Mouse (Mus musculus) lung, postnatal 25 days (tissue): ENCODE measurements around the gene Mturn.

ENCODE experiments used
- DNase-seq: peaks from one replicate; pipeline ENCODE4 v3.0.0; 2022; ENCODE audit warnings: low spot score

Gene Mturn

DNA sequence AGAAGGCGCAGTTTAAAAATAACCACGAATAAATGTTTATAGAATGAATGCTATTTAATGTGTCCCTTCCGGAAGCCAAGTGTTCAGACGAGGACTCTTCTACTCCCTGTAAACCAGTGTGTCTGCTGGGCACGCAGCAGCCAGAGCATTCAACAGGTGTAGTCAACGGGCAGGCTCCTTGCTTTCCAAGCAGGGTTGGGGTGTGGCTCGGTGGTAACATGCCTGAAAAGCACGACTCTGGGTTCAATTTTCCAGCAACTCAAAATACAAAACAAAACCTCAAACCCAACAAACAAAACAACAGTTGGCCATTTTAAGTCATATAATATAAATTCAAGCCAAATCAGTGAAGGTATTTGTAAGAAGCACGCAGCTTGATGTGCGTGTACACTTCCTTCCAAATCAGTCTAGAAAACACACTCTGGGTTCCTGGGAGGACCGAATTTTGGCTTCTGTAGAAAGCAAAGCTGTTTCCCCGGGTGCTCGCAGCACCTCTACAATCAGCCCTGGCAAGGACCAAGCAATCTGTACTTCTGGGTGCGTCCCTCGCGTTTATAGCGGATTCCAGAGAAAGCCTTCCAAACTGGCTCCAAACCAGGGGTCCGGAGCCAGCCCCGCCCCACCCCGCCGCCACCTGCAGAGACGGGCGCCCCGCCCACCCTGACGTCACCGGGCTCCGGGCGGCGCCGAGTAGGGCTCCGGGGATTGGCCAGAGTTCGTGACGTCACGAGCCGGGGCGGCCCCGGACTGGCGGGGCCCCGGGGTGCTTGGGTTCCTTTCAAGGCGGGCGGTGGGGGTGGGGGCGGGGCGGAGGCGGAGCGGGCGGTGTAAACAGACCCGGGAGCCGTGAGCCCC is at the start of gene Mturn:
Gene Mturn (plus strand): TSS at position 734 of the 855 bp plus-strand sequence.
- peak; percentile 98 for DNase-seq

DNA sequence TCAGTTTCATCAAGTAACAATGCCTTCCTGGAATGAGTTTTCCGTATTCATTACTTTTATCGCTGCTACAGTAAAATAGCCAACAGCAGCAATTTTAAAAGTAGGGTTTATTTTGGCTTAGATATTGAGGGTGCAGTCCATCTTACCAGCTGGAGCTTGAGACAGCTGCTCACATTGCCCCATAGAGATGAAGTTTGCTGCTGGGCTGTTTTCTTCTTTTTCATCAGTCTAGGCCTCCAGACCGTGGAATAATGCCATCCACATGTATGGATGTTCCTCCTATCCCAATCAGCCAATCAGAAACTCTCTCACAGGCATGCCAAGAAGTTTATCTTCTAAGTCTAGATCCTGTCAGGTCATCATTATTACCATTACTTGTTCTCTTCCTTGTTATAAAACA is 41.5 kb upstream of the Mturn start:
- DNase-seq = no peak

DNA sequence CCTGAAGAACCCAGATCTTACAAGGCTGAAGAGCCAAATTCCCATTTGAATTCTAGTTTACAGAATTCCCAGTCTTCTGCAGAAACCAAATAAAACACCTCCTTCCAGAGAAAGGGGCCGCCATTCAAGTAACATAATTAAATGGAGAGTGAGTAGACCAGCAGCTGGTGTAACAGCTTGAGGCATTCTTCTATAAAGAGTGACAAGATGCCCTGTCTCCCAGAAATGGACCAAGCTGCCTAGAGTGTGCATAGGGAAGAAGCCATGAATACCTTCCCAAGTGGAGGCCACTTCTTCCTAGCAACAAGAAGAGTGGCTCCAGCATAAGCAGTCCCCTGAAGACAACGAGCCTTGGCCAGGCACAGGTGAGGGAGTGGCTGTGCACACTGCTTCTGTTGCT is 39.5 kb upstream of the Mturn start:
- no peak for DNase-seq

DNA sequence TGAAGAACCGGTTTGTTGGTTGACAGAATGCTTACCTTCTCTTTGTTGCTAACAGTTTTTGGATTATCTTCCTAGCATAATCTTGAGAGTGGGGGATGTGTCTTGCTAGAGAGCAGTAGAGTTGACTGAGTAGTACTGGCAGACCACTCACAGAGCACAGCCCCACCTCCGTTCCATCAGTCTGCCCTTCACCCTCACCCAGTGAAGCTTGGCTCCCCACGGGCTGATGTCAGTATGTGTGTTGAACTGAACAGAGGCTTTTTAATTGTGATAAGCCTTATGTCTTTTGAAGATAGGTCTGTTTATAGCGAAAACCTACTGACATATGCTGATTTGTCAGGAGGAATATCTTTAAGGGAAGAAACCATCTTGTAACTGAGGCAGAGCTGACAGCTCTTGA is 38.2 kb upstream of the Mturn start:
- DNase-seq = no peak

DNA sequence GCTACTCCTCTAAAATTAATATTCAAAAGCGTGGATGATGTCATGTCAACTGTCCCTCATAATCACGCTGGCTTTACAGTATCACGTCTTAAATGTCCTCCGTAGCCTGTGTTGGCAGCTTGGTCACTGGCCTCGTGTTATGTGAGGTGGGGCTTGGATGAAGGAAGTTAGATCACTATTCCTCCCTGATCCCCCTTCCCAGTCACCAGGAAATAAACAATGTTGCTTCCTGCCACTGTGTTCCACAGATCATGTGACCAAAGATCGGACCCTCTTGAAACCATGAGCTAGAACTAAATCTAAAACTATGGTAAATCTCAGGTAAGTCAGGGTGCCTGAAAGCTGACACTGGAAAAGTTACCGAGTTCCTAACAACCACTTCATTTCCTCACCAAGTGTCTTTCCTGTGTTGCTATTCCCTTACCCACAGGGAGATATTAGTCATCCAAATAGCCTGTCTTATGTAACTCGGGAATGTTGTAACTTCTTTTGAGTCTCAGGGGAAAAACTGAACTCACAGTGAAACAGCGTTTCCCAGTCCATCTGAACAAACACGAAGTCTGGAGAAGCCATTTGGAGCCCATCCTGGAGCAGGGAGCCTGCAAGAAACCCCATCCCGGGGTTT is 25.8 kb upstream of the Mturn start:
- DNase-seq = peak; percentile 60

DNA sequence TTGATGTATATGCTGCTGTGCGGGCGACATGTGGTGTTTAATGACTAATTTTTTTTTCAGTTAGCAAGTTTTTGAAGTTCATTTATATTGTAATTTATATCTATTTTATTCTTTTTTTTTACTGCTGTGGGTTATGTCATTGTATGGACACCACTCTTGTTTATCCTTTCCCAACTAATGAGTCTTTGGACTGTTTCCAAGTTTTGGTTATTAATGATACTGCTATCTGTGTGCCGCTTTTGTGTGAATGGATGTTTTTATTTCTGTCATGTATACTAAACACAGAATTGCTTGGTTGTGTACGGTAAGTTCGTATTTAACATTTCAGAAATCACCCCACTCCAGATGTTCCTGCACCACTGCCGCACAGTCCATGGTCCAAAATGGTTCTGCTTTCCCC is 23.6 kb upstream of the Mturn start:
- DNase-seq = no peak

DNA sequence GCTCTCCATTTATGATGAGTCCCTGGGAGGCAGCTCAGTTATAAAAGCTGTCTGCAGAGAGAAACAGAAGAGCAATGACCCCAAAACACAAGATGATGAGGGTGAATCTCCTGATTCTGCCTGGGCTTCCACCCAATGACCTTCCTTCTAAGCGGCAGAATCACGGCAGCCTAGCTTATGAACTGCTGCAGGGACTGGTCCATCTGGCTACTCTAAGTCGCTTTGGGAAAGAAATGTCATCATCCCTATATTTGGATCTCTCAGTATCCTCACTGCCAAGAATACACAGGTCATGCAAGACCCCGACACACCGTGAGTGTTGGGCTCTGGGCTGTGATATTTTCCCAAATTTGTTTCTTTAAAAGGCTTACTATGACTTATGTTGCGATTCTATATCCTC is 11.6 kb upstream of the Mturn start:
- no peak for DNase-seq

DNA sequence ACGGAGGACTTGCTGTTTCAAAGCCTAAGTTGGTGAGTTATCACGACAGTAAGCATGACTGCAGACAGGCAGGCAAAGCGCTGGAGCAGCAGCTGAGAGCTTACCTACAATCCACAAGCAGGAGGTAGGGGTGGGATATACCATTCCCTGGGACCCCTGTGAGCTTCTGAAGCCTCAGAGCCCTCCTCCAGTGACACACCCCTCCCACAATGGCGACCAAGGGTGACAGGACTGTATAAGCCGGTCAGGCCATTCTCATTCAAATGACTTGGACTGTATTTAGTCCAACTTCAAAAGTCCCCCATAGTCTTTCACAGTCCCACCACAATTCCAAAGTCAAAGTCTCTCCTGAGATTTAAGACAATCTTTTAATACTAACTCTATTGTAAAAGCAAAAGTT is 8.5 kb upstream of the Mturn start:
- no peak for DNase-seq

DNA sequence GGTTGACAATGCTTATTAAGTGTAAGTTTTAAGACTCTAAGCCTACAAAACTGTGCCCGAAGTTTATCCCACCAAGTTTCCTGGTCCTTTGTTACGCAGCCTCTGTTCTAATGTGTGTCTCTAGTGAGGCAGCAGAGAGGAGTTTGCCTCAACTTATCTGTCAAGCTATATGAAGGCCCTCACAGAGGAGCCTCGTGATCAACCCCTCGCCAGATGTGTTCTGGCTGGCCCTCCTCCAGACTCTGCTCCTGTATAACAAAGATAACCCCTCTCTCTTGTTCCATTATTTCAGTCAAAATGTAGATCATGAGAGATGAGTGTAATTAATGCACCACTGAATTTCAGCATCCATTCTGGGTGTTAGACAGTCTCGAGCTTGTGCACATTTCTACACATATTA is 1.7 kb upstream of the Mturn start:
- DNase-seq = no peak

DNA sequence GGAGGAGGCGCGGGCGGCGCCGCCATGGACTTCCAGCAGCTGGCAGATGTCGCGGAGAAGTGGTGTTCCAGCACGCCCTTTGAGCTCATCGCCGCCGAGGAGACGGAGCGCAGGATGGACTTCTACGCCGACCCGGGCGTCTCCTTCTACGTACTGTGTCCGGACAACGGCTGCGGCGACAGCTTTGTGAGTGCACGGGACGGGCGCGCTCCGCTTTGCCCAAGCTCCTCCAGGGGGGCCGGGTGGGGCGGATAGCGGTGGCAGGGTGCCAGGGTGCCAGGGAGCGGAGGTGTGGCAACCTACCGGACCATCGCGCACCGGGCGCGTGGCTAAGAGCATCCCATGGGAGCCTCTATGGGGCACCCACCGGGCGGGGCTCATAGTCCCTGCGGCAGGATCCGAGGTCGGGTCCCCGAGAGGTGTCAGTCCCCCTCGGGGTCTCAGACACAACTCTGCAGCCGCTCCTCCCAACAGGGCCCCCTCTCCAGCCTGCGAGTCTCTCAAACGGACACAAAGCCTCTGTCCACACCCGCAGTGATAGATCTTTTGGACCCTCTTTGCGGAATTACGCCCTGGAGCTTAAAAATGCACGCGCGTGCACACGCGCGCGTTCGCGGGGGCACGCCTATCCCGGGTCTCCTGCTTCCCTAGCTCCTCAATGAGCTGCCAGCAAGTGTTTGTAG is 463 bp downstream of the Mturn start:
- DNase-seq = no peak

DNA sequence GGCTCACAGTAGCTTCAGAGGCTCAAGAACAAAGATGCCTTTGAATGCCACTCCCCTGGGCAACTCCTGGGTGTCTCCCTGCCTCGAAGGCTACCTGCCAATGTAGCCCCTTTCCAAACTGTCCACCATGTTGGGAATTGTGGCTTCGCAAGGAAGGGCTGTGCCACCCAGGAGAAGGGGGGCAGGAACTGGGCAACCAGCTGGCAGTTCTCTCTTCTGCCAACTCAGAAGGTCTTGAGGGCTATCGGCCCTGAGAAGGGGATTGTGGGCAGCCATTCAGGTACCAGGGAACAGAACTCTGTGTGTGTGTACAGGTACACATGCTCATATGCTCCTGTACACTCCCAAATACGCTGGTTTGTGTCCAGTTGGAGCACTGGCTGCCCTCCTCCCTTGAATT is 2.7 kb downstream of the Mturn start:
- DNase-seq = no peak

DNA sequence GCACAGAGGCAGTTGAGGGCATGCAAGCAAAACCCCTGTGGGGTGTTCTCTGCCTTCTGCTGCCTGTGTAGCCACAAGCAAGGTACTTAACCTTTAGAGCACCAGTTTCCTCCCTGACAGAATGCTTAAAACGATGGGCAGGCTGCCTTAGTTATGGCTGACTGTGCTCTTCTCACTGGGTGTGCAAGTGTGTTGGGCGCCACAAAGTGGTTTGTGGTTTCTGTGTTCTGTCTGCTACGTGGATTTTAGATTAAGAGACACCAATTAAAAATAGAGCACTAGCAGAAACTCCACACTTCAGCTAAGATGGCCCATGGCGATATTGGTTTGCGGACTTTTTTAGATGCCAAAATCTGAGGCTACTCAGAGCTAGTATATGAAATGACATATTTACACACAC is 3.7 kb downstream of the Mturn start:
- no peak for DNase-seq

DNA sequence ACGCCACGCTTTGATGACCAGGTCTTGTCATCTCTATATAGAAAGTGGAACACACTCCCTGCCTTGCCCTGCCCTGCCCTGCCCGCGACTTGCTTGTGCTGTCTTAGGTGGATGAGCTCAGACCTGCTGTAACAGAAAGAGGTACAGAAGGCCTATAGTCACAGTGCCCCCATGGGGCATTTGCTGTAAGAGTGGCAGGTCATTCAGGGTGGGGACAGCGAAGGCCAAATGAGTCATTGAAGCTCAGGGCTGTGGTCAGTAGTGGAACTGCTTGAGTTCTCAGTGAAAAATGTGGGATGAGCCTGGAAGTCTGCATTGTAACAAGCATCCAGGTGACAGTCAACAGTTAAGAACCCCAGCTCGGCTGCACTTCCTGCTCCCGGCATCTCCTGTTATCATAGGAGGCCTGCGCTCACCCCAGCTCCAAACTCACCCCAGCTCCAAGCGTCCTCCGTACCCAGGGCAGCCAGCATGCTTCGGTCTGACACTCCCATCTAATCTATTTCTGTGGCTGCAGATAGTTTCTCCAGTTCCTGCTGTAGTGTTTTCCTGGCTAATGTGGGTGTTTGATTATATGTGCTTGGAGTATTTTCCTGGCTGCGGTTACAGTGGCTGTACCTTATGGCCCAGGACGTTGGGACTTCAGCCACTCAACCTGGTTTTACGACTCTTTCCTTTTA is 4.4 kb downstream of the Mturn start:
- DNase-seq = no peak

DNA sequence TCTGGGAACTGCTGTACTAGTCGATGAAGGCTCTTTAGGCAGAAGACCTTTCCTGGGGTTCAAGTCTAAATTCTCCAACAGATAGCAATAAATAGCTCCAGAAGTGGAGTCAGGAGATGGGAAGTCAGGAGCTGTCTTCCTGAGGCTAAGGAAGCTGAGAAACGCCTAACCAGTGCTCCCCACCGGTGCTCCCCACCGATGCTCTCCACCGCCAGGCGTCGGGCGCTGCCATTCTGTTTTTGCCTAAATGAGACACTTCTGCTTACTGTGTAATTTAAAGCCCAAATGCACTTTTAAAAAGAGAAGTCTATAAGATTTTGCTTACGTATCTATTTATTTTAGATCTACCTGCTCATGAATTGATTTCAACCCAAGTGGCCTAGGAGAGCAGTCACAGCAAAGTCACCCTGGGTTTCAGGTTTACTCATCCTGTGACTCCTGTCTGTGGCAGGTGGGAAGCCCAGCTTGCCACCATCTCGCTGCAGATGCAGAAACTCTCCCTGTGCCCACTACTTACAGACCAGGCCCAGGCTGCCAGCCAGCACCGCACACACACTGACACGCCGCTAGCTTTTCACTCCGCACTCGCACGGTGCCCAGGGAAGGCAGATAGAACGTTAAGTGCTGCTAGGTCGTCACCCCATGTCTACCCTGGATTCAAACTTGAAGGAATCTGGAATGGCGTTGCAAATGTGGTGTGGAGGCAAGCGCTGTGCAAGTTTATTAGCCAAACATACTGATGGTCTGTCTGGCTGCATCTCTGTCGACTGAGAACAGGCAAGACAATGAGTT is 5.7 kb downstream of the Mturn start:
- DNase-seq = no peak

DNA sequence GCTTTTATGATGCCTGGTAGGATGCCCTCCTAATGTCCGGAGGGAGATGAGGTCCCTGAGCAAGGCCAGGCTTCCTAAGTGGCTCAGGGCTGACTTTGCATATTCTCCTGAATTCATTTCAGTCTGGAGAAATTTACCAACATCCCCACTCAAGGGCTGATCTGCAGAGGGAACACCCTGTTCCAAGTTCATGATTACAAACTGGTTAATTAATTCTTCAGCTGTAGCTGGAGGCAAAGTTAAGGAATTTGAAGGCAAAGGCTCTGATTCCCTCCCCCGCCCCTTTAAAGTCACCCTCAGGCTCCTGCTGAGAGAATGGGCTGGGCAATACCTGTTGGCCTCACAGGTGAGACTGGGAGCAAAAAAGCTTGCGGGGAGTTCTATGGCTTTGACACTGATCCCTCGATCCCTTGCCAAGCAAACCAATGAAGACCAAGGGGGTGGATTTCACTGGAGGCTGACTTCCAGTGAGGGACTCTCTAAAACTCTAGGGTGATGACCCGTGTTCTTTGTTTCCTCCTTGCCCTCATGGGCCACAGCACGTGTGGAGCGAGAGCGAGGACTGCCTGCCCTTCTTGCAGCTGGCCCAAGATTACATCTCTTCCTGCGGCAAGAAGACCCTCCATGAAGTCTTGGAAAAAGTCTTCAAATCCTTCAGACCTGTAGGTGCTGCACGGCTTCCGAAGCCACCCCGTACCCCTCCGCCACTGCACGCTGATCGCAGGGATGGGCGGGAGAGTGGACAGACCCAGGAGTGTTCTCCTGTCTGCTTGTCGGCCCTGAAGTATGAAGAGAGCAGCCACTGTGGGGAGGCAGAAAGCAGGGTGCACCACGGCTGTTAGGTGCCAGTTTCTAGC is 7.3 kb downstream of the Mturn start:
- no peak for DNase-seq

DNA sequence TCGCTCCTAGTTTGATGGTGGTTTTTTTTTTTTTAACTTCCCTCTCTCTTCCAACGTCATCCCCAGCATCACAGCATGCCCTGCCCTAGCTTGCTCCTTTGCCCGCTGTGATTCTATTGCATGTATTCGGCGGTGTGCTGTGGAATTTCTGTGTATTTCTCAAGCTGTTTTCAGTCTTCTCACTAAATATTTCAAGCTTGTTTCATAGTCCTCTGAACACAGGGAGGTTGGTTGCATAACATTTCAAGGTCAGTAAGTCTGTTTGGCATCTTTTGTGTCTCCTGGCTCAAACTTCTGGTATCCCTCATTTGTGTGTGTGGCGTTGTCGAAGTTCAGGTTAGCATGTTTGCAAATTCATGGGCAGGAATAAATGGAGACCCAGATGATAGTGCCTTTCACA is 8.3 kb downstream of the Mturn start:
- no peak for DNase-seq

DNA sequence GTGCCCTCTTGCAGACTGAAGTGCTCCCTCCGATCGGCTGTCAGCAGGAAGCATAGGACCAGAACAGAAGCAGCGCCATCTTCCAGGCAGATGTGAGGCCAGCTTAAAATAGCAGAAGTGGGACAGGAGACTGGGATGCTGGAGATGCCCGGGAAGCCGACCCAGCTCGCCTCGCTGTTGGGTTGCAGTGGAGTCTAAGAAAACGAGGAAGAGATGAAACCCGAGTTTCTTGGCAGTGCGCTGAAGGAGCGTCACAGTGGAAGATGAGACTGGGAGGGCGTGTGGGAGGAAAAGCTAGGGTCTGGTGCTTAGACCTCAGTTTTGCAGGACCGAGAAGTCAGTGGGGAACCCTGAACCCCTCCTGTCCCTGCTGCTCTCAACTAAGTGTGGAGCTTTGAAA is 9.4 kb downstream of the Mturn start:
- DNase-seq = no peak

DNA sequence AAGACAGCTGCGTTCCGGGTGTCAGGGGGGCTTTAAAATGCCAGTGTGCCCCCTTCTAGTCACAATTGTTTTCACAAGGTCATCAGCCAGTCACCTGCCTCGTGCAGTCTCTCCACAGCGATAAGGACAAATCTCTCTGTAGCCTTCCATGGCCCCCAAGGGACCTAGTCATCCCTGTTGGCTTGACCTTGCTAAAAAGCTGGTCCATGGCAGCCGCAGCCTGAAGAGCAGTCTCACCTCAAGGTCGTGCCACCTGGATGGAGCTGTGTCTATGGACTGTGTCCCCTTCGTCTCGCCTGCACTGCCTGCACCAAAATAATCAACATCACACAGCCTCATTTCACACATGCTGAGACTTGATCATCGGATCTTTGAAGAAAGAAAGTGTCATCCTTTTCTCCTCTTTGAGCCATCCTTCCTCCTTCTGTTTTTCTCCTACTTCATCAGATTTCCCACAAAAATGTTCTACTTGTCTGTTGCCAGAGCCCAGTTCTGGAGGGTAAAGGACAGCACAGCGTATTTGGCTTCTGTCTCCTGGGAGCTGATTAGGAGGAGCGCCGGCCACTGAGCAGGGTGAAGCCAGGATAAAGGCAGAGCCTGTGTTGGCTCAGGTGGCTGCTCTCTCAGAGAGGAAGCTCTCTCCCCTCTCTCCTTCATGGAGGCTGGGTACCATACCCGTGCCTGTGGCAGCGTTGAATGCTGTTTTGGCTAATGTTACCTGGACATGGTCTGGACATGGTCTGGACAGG is 10.1 kb downstream of the Mturn start:
- no peak for DNase-seq

DNA sequence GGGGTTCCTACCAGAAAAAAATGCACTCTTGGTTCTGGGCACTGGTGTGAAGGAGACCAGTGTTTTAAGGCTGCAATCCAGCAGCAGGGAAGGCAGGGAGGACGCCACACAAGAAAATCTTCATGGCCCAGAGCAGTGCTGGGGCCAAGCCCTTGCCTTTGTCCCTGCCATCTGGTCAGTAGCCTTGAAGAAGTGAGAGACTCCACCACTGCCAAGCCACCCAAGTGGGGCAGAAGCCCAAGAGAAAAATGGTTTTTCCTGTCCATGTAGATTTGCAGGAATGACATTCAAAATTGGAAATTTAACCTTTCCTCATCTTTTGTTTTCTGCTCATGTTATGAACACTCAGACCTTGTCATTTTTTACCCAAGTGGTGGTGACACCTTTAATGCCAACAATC is 10.8 kb downstream of the Mturn start:
- no peak for DNase-seq

DNA sequence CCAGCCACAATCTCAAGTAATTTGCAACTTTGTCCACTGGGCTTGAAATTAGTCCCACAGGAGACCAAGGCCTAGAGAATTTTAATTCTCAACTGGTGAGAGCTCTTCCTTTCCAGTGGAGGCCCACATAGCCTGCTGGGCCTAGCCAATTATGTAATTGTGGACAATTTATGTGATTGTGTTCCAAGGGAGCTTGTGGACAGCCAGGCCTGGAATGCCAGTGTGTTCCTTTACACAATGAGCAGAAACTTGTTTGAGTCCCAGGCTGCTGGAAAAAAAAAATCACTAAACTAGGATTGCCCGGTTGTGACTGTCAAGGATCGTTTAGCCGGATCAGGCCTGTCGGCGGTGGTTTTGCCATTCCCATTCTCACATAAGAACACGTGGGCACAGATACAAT is 11.9 kb downstream of the Mturn start:
- no peak for DNase-seq
